Mouse (Mus musculus): ENCODE measurements at regions not wholly inside any gene's neighbourhood (a gene's known extent, or its start where the extent isn't known, plus 50 kb on each side); places are given as distances from the start of the nearest gene placed in this dataset.

DNA sequence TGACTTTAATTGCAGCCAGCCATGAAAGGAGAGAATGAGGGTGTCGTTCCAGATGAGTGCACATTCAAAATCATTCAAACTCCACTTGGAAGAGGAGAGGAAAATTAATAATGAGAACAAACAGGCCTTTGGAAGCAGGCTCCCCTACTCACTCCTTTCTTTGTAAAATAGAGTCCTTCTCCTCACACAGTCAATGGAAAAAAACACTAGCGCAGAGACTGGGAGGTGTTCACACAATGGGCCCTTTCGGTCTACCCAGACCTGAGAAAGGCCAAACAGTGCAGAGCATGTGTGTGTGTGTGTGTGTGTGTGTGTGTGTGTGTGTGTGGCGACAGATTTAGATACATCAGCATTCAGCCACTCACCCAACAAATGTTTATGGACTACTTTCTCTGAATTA lies 56.0 kb upstream of the Lrig1 start:
- TF ChIP-seq USF1 (IDR thresholded peaks at IDR 0.05; ENCODE audit: low read depth) (no peak), CTCF (IDR thresholded peaks at IDR 0.05; ENCODE audit: control insufficient read depth, insufficient read depth, insufficient read length) (no peak), MYOG (IDR thresholded peaks at IDR 0.05; ENCODE audit: control insufficient read depth, extremely low read depth, insufficient read length) (no peak), MYOD1 (IDR thresholded peaks at IDR 0.05; ENCODE audit: control insufficient read depth, insufficient read length, low read depth) (no peak)
